Mouse (Mus musculus) spleen, adult 2 months (tissue): ENCODE data around the gene Sf3a2. TPM values are rescaled to one million over a fixed set of nuclear protein-coding genes. Genes with fewer than 3 reads are reported as not detected.
"Not testable (repeated sequence)": the region's sequence is repeated elsewhere in the genome, so short reads cannot be mapped to it uniquely, and the experiment has no call there.

Experiments used
- DNase-seq, 2 experiments: peaks; one replicate each; pipeline versions ENCODE4 v3.0.0 to v3.0.0-alpha.2; 2012 to 2021; ENCODE audit warnings: low spot score in 2 of 2, low read depth in 1 of 2
- H3K27ac ChIP-seq: fragments of 200-500 bp; 2 replicates; pipeline ENCODE4 v1.5.1; 2012; ENCODE audit warnings: low read length, inconsistent platforms; ENCODE audit not compliant: insufficient read depth
- H3K27me3 ChIP-seq: fragments of 200-500 bp; 2 replicates; pipeline ENCODE4 v1.6.1; 2012; ENCODE audit warnings: mild to moderate bottlenecking, moderate library complexity, low read length, inconsistent platforms; ENCODE audit not compliant: control insufficient read depth, insufficient read depth
- H3K36me3 ChIP-seq: fragments of 200-500 bp; 2 replicates; pipeline ENCODE4 v1.6.1; 2012; ENCODE audit warnings: mild to moderate bottlenecking, low read length, inconsistent platforms; ENCODE audit not compliant: control insufficient read depth, insufficient read depth
- H3K4me1 ChIP-seq: fragments of 200-500 bp; 2 replicates; pipeline ENCODE4 v1.6.1; 2011; ENCODE audit warnings: inconsistent platforms; ENCODE audit not compliant: control insufficient read depth, insufficient read depth, insufficient read length
- H3K4me3 ChIP-seq: fragments of 200-500 bp; 2 replicates; pipeline ENCODE4 v1.5.1; 2011; ENCODE audit warnings: mild to moderate bottlenecking, inconsistent platforms; ENCODE audit not compliant: insufficient read depth, insufficient read length; ENCODE audit errors: extremely low read depth
- CTCF ChIP-seq: fragments of 200-500 bp; IDR thresholded peaks from 2 replicates; pipeline ENCODE4 v1.5.1; 2011; ENCODE audit warnings: mild to moderate bottlenecking, inconsistent platforms; ENCODE audit not compliant: insufficient read depth, insufficient read length, insufficient replicate concordance; ENCODE audit errors: extremely low read depth
- POLR2A ChIP-seq: fragments of 200-500 bp; IDR thresholded peaks from 2 replicates; pipeline ENCODE4 v1.6.1; 2011; ENCODE audit warnings: low read depth, low read length, inconsistent platforms
- whole genome bisulfite sequencing: fragments of 180-500 bp; shearing (Covaris S2); methylation state at CpG from one replicate; pipeline ENCODE4 v1.1.7; 2018; 5-methylcytosine and 5-hydroxymethylcytosine counted together
- polyA plus RNA-seq: library from polyadenylated mRNA; depleted of rRNA; stranded (reverse); fragments of >200 nt; gene quantifications from 2 replicates; pipeline ENCODE4 v1.2.3, GENCODE M21; 2012

The Sf3a2 gene
- polyA plus RNA-seq, 1 experiment: 38.7 TPM

DNA sequence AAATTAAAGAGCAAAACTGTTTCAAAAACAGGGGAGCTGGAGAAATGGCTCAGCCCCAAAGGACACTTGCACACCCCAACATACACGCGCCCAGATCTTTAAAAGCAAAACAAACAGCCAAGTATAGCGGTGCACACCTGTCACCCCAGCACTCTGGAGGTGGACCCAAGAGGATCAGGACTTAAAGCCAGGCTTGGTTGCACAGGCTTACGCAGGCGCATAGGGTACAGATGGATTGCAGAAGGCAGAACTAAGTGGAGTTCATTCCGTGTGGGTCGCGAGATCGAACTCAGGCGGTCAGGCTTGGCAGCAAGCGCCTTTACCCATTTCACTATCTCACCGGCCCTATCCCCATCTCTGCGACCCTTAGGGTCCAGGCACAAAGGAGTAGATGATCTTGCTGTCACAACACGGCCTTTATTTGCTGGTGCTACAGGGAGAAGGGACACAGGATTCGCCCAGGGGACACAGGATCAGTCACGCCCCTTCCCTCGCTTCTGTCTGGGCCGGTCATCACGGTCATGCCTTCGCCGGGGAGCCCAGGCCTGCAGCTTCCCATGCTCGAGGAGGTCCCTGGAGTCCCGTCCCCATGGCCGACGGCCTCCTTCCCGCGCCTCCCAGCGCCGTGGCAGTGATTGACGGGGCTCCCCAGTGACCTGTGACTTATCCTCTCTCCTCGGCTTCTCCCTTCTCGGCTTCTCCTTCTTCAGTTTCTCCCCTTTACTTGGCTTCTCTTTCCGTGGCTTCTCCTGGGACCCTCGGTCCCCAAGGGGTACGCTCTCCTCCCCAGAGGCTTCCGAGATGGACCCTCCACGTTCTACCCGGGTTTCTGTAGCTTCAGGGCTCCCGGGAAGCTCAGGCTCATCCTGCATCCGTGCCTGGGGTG, 10.3 kb downstream of the Sf3a2 start:
- TF ChIP-seq POLR2A (no peak), CTCF (no peak)
- WGBS: 28% methylated on average over 40 of the region's 40 CpGs
- H3K27me3 ChIP-seq: peaks cover 17% of the 10 kb centered on the region
- peaks cover 16% of the 10 kb centered on the region for H3K36me3 ChIP-seq
- no peak for DNase-seq
- peaks cover 10% of the 10 kb centered on the region for H3K4me1 ChIP-seq
- H3K4me3 ChIP-seq: no peak overlapping the region
- H3K27ac ChIP-seq: no peak overlapping the region

DNA sequence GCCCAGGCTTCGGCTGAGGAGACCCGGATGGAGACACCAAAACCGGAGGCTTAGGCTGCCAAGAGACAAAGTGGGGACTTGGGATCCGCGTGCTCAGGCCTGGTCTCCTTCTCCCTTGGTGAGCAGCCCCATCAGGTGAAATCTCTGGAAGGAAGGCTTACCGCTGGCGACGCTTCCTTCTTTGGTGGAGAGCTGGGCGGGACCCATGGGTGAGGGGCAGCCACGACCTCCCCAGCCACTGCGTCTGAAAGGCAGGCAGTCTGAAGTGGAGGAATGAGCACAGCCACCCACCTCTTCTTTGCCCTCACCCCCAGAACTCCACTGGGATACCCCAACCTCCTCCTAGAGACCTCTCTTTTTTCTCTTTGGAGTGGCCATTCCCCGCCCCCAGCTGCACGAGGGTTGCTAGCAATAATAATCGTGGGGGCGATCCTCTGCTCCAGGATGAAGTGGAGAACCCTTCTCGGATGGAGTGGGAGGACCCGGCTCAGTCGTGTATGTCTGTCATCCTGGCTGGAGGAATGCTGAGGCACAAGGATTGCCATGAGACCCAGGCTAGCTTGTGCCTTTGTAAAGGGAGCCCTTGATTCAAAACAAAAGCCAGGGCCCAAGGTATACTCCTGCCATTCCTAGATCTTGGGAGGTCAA, 11.1 kb downstream of the Sf3a2 start:
- no peak overlapping the region for H3K27ac ChIP-seq
- peaks cover 8% of the 10 kb centered on the region for H3K36me3 ChIP-seq
- TF ChIP-seq POLR2A (no peak), CTCF (no peak)
- peaks cover 17% of the 10 kb centered on the region for H3K27me3 ChIP-seq
- WGBS: 14% methylated on average over 18 of the region's 18 CpGs
- no peak for DNase-seq
- peaks cover 10% of the 10 kb centered on the region for H3K4me1 ChIP-seq
- no peak overlapping the region for H3K4me3 ChIP-seq

DNA sequence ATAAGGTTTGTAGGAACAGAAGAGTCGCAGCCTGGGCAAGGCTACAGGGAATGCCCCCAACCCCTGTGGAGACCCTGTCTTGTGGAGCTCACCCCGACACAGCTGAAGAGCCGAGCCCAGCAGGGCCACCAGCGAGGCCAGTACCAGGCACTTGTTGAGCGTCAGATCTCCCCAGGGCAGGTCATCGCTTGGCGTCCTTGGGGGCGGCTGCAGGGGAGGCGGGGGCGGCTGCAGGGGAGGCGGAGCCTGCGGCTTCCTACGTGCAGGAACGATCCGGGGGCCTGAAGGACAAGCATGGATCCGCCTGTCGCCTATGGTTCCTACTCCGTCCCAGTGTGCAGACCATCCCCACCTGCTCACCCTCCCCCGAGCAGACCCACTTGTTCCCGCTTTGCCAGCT, 12.1 kb downstream of the Sf3a2 start:
- TF ChIP-seq POLR2A (no peak), CTCF (no peak)
- no peak overlapping the region for H3K27ac ChIP-seq
- peaks cover 17% of the 10 kb centered on the region for H3K27me3 ChIP-seq
- 33% methylated on average over 20 of the region's 20 CpGs for WGBS
- peaks cover 10% of the 10 kb centered on the region for H3K4me1 ChIP-seq
- H3K36me3 ChIP-seq: no peaks in the 10 kb centered on the region; the same call in 1 of the 2 replicates
- no peak for DNase-seq
- H3K4me3 ChIP-seq: no peak overlapping the region

DNA sequence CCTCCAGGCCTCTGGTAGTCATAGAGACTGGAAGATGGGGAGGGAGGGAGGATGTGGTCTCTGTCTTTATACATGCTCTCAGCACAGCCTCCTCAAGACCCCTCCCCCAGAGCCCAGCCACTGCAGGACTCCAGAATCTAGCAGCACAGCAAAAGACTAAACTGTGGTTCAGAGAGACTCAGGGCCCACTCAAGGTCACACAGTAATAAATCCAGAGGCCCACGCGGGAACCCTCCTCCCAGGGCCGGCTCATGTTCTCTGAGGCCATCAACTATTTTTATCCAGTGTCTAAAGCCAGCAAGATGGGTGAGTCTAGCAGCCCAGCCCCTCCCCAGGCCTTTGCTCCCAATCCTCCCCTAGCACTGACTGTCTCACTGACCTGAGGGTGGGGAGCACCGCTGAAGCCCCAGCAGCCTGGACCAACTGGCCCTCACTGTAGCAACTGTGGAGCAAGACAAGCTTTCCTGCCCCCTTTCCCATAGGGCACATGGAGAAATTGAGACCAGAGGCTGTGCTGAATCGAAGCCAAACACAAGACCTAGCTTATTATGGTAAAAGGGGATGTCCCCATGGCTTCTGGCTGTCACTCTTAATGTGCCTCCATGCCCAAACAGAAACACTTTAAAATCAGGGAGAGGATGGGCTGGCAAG, 14.5 kb downstream of the Sf3a2 start:
- Histone ChIP-seq H3K36me3 (no peaks in the 10 kb centered on the region), H3K4me3 (no peak overlapping the region), H3K27ac (no peak overlapping the region), H3K27me3 (peaks cover 17% of the 10 kb centered on the region), H3K4me1 (no peaks in the 10 kb centered on the region)
- WGBS: 68% methylated on average over 5 of the region's 5 CpGs
- DNase-seq: no peak
- TF ChIP-seq POLR2A (no peak), CTCF (no peak)

DNA sequence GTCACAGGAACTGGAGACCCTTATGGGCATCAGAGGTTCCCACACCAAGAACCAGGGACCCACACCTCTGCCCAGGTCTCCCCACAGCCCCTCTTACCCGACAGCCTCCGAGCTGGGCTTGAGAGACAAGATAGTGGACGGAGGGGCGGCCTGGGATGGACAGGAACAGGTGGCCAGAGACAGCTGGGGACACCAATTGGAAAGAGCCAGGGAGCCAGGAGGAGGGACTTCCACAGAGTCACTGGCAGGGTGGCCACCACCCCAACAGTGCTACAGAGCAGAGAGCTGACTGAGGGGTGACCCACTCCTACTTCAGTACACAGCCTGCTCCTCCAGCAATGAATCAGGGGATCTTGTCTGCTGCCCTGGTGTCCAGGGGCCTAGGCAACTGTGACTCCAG, 15.4 kb downstream of the Sf3a2 start, which contains the start of gene Jsrp1:
TSS of gene Jsrp1 (minus strand) at position 133 of the 400 bp plus-strand sequence.
- no peak for DNase-seq
- no peak for TF ChIP-seq POLR2A
- no peak for TF ChIP-seq CTCF
- Histone ChIP-seq H3K36me3 (no peaks in the 10 kb centered on the region), H3K27ac (no peak within 1 kb of the TSS), H3K27me3 (peaks cover 15% of the 10 kb centered on the region; the same call in 1 of the 2 replicates), H3K4me1 (no peaks in the 10 kb centered on the region), H3K4me3 (no peak within 1 kb of the TSS)
- WGBS: 92% methylated on average over 4 of the region's 4 CpGs

DNA sequence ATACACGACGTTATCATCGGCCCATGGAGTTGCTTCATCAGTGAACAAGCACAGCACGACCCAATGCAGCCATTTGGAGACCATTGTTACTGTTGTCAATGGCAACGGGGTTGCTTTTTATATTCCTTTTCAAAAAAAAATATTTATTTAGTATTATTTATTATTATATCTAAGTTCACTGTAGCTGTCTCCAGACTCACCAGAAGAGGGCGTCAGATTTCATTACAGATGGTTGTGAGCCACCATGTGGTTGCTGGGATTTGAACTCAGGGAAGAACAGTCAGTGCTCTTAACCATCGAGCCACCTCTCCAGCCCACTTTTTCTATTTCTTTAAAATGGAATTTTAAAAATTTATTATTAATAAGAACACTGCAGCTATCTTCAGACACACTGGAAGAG, 16.8 kb downstream of the Sf3a2 start:
- Histone ChIP-seq H3K27me3 (0 out of 2 replicates have a peak, but pooled peaks cover 6% of the 10 kb centered on the region), H3K27ac (no peak overlapping the region), H3K4me1 (no peaks in the 10 kb centered on the region), H3K4me3 (no peak overlapping the region), H3K36me3 (no peaks in the 10 kb centered on the region)
- WGBS: 68% methylated on average over 7 of the region's 7 CpGs
- no peak for TF ChIP-seq CTCF
- TF ChIP-seq POLR2A: no peak
- DNase-seq: no peak

DNA sequence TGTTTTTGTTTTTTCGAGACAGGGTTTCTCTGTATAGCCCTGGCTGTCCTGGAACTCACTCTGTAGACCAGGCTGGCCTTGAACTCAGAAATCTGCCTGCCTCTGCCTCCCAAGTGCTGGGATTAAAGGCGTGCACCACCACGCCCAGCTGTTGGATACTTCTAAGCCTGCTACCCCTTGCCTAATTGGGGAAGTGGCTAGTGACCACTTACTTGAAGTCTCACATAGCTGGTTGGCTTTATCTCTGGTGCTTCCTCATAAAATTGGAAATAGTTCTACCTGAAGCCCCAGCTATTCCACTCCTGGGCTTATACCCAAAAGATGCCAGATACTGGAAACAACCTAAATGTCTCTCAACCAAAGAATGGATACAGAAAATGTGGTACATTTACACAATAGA, 18.3 kb downstream of the Sf3a2 start:
- not testable (repeated sequence) for H3K27me3 ChIP-seq, H3K36me3 ChIP-seq, H3K27ac ChIP-seq, DNase-seq, H3K4me1 ChIP-seq, H3K4me3 ChIP-seq
- WGBS: 62% methylated on average over 3 of the region's 3 CpGs
